8 mouse cellular contexts compared by ENCODE assay signal in the genomic region with DNA sequence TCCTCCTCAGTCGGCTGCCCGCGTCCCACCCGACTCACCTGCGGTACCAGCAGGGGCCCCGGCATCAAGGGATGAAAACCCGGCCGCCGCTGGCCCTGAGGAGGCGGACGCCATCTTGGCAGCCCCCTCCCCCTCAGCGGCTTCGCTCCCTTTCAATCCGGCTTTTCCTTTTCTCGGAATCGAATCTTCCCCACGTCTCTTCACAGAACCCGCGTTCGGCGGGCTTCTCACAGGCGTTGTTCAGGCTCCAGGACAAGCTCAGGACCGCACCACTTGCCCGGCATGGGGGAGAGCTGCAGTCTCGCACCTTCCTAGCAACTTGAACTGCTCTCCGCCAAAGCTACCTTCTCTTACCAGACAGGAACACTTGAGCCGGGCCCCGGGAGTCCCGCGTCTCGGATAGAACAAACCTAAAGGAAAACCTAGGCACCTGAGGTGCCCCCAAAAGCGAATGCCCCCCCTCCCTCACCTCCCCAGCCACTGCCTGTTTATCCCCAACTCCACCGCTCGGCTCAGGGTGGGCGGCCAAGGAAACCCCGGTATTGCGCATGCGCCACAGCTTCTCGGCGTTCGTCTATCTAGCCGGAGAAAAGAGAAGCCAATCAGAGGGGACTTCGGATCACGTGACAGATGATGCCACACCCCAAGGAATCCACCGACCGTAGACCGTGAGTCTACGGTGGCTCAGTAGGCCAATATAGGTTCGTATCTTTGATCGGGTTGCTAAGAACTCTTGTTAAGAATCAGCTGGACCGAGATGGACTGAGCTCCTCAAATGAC. TPM values are rescaled to one million over a fixed set of nuclear protein-coding genes. Genes with fewer than 3 reads are reported as not detected.
A peak's percentile ranks its signal among the peaks of the same experiment; 100 is the strongest.
DNase-seq lines count a peak whose midpoint lies in the region; ATAC-seq and TF ChIP-seq lines count a peak whose summit lies in the region.

Gene Pip5k1a (minus strand): TSS at position 593 of the 780 bp plus-strand sequence.

- no peaks in the 10 kb centered on the region; the same call in 1 of the 2 replicates for H3K4me1 ChIP-seq in bone marrow, adult 2 months (ENCODE audit: control insufficient read depth, insufficient read depth, low read length)
- H3K4me1 ChIP-seq in embryonic facial prominence, embryonic 15.5 days = peaks cover 12% of the 10 kb centered on the region
- H3K4me1 ChIP-seq in limb, embryonic 14.5 days (ENCODE audit: control insufficient read depth, insufficient read depth, low read length) = peaks cover 11% of the 10 kb centered on the region
- H3K4me1 ChIP-seq in midbrain, postnatal 0 days (ENCODE audit: insufficient read depth, low read length) = peaks cover 7% of the 10 kb centered on the region; the same call in 1 of the 2 replicates

- H3K4me2 ChIP-seq in embryonic facial prominence, embryonic 15.5 days (replicated peaks) = peak within 1 kb of the TSS; percentile 72
- peak within 1 kb of the TSS; percentile 66 for H3K4me2 ChIP-seq in limb, embryonic 14.5 days (replicated peaks; ENCODE audit: low read depth, low read length, severe bottlenecking)
- H3K4me2 ChIP-seq in midbrain, postnatal 0 days (ENCODE audit: low read depth, low read length, poor library complexity, severe bottlenecking) = peak within 1 kb of the TSS; percentile 81

- ATAC-seq in embryonic facial prominence, embryonic 15.5 days (ENCODE audit: insufficient number of reproducible peaks, low FRiP score, low TSS enrichment, low read depth) = peak; percentile 91
- ATAC-seq in limb, embryonic 14.5 days (ENCODE audit: low FRiP score, low read depth) = peak; percentile 95
- ATAC-seq in midbrain, postnatal 0 days (ENCODE audit: low FRiP score) = peak; percentile 94

- H3K9me3 ChIP-seq in embryonic facial prominence, embryonic 15.5 days (replicated peaks) = no peaks in the 10 kb centered on the region
- H3K9me3 ChIP-seq in limb, embryonic 14.5 days (ENCODE audit: control insufficient read depth, low read length) = no peaks in the 10 kb centered on the region
- no peaks in the 10 kb centered on the region for H3K9me3 ChIP-seq in midbrain, postnatal 0 days (ENCODE audit: low read length)

- TF ChIP-seq POLR2A in bone marrow, adult 2 months (IDR thresholded peaks at IDR 0.05; ENCODE audit: borderline replicate concordance, control insufficient read depth, low read depth, low read length) = peak; percentile 70; the same call in 1 of the 2 replicates
- TF ChIP-seq POLR2A in limb, embryonic 14.5 days (IDR thresholded peaks at IDR 0.05; ENCODE audit: borderline replicate concordance, extremely low read depth, insufficient read depth, insufficient read length) = peak; percentile 66; the same call in 1 of the 2 replicates

- peak within 1 kb of the TSS; percentile 83 for H3K27ac ChIP-seq in bone marrow, adult 2 months (ENCODE audit: control insufficient read depth, insufficient read depth, low read depth, low read length, poor library complexity)
- peak within 1 kb of the TSS; percentile 88 for H3K27ac ChIP-seq in embryonic facial prominence, embryonic 15.5 days (replicated peaks)
- peak within 1 kb of the TSS; percentile 75 for H3K27ac ChIP-seq in limb, embryonic 14.5 days (replicated peaks; ENCODE audit: low read depth, low read length)
- peak within 1 kb of the TSS; percentile 89 for H3K27ac ChIP-seq in midbrain, postnatal 0 days (ENCODE audit: low read depth, low read length)

- H3K4me3 ChIP-seq in bone marrow, adult 2 months (replicated peaks; ENCODE audit: control insufficient read depth, low read depth, low read length) = peak within 1 kb of the TSS; percentile 93
- peak within 1 kb of the TSS; percentile 96 for H3K4me3 ChIP-seq in embryonic facial prominence, embryonic 15.5 days (replicated peaks)
- H3K4me3 ChIP-seq in limb, embryonic 14.5 days (replicated peaks; ENCODE audit: low read length) = peak within 1 kb of the TSS; percentile 73
- H3K4me3 ChIP-seq in midbrain, postnatal 0 days (ENCODE audit: low read depth, low read length) = peak within 1 kb of the TSS; percentile 92

- H3K27me3 ChIP-seq in embryonic facial prominence, embryonic 15.5 days = no peaks in the 10 kb centered on the region
- no peaks in the 10 kb centered on the region for H3K27me3 ChIP-seq in limb, embryonic 14.5 days (ENCODE audit: control insufficient read depth, insufficient read depth, low read length)
- H3K27me3 ChIP-seq in midbrain, postnatal 0 days (ENCODE audit: insufficient read depth, low read length) = no peaks in the 10 kb centered on the region

- WGBS in bone marrow, adult 2 months = under 1% methylated on average over 51 of the region's 51 CpGs
- WGBS in embryonic facial prominence, embryonic 15.5 days = under 1% methylated on average over 51 of the region's 51 CpGs
- WGBS in limb, embryonic 14.5 days = under 1% methylated on average over 49 of the region's 51 CpGs
- WGBS in midbrain, postnatal 0 days = under 1% methylated on average over 51 of the region's 51 CpGs

- no peaks in the 10 kb centered on the region for H3K36me3 ChIP-seq in embryonic facial prominence, embryonic 15.5 days
- peaks cover 5% of the 10 kb centered on the region; the same call in 1 of the 2 replicates for H3K36me3 ChIP-seq in limb, embryonic 14.5 days (ENCODE audit: control insufficient read depth, insufficient read depth, low read length)
- no peaks in the 10 kb centered on the region for H3K36me3 ChIP-seq in midbrain, postnatal 0 days (ENCODE audit: insufficient read depth, low read length)

- DNase-seq in 416B (ENCODE audit: low read depth) = peak; percentile 100
- peak; percentile 96 for DNase-seq in heart, adult 8-10 months (ENCODE audit: low spot score)
- peak; percentile 98 for DNase-seq in kidney, adult 9 months
- DNase-seq in limb, embryonic 14.5 days (ENCODE audit: low spot score) = peak; percentile 100
- DNase-seq in midbrain, postnatal 0 days (ENCODE audit: low spot score) = peak; percentile 100
- peak; percentile 91 to 94 for DNase-seq in spleen, postnatal 14 days (ENCODE audit: low spot score in 2 of 2)

- H3K9ac ChIP-seq in embryonic facial prominence, embryonic 15.5 days = peak within 1 kb of the TSS; percentile 96
- H3K9ac ChIP-seq in limb, embryonic 14.5 days (ENCODE audit: low read depth, low read length, severe bottlenecking) = peak within 1 kb of the TSS; percentile 83
- H3K9ac ChIP-seq in midbrain, postnatal 0 days (replicated peaks; ENCODE audit: low read length, poor library complexity, severe bottlenecking) = peak within 1 kb of the TSS; percentile 93

- TF ChIP-seq CTCF in bone marrow, adult 2 months (IDR thresholded peaks at IDR 0.05; ENCODE audit: control insufficient read depth, insufficient read depth, low read length) = no peak
- peak; percentile 43; the same call in 1 of the 2 replicates for TF ChIP-seq CTCF in midbrain, postnatal 0 days (IDR thresholded peaks at IDR 0.05)

RNA-seq across cellular contexts. Expression of gene Pip5k1a, which starts in this region (rescaled TPM):
- polyA plus RNA-seq in bone marrow, adult 2 months (2011; ENCODE audit: insufficient read depth, insufficient read length, low replicate concordance, missing spikeins) = 22.5 and 38.8 TPM in 2 replicates
- polyA plus RNA-seq in embryonic facial prominence, embryonic 15.5 days (2015; fragmentation: Nextera tagmentation; extraction: Ambion mirVana) = 22.3 and 23.0 TPM in 2 replicates
- 10 to 100 TPM; 15.4 to 17.4 (median 16.5) TPM for total RNA-seq in heart, adult 8-10 months (2022)
- 35.1 and 41.2 TPM in 2 replicates for polyA plus RNA-seq in limb, embryonic 14.5 days (2012; rRNA removed)
- 15.7 and 16.5 TPM in 2 replicates for polyA plus RNA-seq in limb, embryonic 14.5 days (2014; fragmentation: Nextera tagmentation; extraction: Ambion mirVana)
- total RNA-seq in midbrain, postnatal 0 days (2014; rRNA removed) = 20.1 and 21.6 TPM in 2 replicates
- polyA plus RNA-seq in midbrain, postnatal 0 days (2015; fragmentation: Nextera tagmentation; extraction: Ambion mirVana) = 12.9 and 13.3 TPM in 2 replicates

Comparison
In these comparisons a context has a peak if more than half of its experiments do, and no peak if none do; other contexts are left out.
1. Peak in every context shown above with its lines: DNase-seq, ATAC-seq, H3K4me3 ChIP-seq and H3K27ac ChIP-seq.